Mouse (Mus musculus) CH12.LX (cell line): ENCODE results near the gene Gfm2.

ENCODE experiments used
- CTCF ChIP-seq, 2 experiments: IDR thresholded peaks in 1 of 2; conservative IDR thresholded peaks in 1 of 2; 2 replicates each; pipeline ENCODE4 v1.5.1; 2011 to 2012; ENCODE audit warnings: low read depth in 2 of 2, low read length in 2 of 2, improper control_type of control experiment in 1 of 2, inconsistent platforms in 1 of 2, mild to moderate bottlenecking in 1 of 2, moderate library complexity in 1 of 2
- MEF2A ChIP-seq: IDR thresholded peaks from 2 replicates; pipeline ENCODE4 v1.6.1; 2014; ENCODE audit warnings: low read depth, mild to moderate bottlenecking, inconsistent platforms, low read length, improper control_type of control experiment, borderline replicate concordance
- MXI1 ChIP-seq: IDR thresholded peaks from 2 replicates; pipeline ENCODE4 v1.6.1; 2011; ENCODE audit warnings: mild to moderate bottlenecking, low read depth, low read length, improper control_type of control experiment
- POLR2A ChIP-seq: IDR thresholded peaks from 2 replicates; pipeline ENCODE4 v1.6.1; 2011; ENCODE audit warnings: low read depth, mild to moderate bottlenecking, improper control_type of control experiment, low read length

DNA sequence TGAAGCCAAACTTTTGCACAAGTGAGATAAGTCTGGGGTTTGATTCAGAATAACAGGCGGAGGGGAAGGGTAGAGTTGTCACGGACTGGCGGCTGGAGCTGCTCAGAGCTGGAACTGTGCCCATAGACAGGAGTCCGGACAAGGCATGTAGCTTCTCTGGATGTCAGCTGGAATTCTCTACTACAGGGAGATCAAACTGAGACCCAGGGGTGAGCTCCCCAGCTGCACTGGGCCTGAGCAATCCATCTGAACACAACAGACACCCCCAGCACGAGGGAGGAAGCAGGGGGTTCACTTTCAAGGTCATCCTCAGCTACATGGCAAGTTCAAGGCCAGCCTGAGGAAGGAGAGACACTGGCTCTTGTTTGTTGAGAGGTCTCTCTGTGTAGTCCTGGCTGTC lies 46.9 kb downstream of the Gfm2 start:
- TF ChIP-seq MXI1, result no peak
- TF ChIP-seq MEF2A, result no peak
- TF ChIP-seq POLR2A, result no peak
- TF ChIP-seq CTCF (conservative IDR thresholded peaks at IDR 0.05 in 1 of 2, IDR thresholded peaks at IDR 0.05 in 1 of 2; ENCODE audit: low read depth in 2 of 2, low read length in 2 of 2), result no peak
